Mouse (Mus musculus) lung, postnatal 0 days (tissue): ENCODE measurements at regions not wholly inside any gene's neighbourhood (a gene's known extent, or its start where the extent isn't known, plus 50 kb on each side); places are given as distances from the start of the nearest gene placed in this dataset.
A peak's percentile ranks its signal among the peaks of the same experiment; 100 is the strongest.

Experiments used
- CTCF ChIP-seq: IDR thresholded peaks from 2 replicates; pipeline ENCODE4 v1.5.1; 2016; ENCODE audit warnings: antibody characterized with exemption, mild to moderate bottlenecking
- EP300 ChIP-seq: IDR thresholded peaks from 2 replicates; pipeline ENCODE4 v1.6.1; 2016; ENCODE audit warnings: antibody characterized with exemption, mild to moderate bottlenecking, control low read depth

- TF ChIP-seq CTCF (no peak), EP300 (peak; percentile 40; the same call in 1 of the 2 replicates)
These were observed 189.3 kb downstream of the Gadd45g start for GRCm38 (mm10) chr13:52035731-52036130.
